Mouse (Mus musculus) myocyte (in vitro differentiated cells): Measurements from ENCODE around the gene Prom1.

Experiments used
- MAX ChIP-seq: IDR thresholded peaks from one replicate; pipeline ENCODE4 v1.6.1; 2011; ENCODE audit warnings: low read depth, mild to moderate bottlenecking, control low read depth
- MYOD1 ChIP-seq, 3 experiments: IDR thresholded peaks; one replicate each; pipeline ENCODE4 v1.6.1; 2011; ENCODE audit warnings: control low read depth in 2 of 3, low read depth in 2 of 3, mild to moderate bottlenecking in 2 of 3, moderate library complexity in 1 of 3; ENCODE audit not compliant: insufficient read length in 2 of 3, control insufficient read depth in 1 of 3
- POLR2A ChIP-seq: IDR thresholded peaks from one replicate; pipeline ENCODE4 v1.6.1; 2011; ENCODE audit warnings: low read depth, mild to moderate bottlenecking, control low read depth, moderate library complexity; ENCODE audit not compliant: insufficient read length
- POLR2AphosphoS2 ChIP-seq: IDR thresholded peaks from one replicate; pipeline ENCODE4 v1.6.1; 2011; ENCODE audit warnings: low read depth, control low read depth; ENCODE audit not compliant: insufficient read length
- USF1 ChIP-seq: IDR thresholded peaks from one replicate; pipeline ENCODE4 v1.6.1; 2011; ENCODE audit warnings: low read depth, mild to moderate bottlenecking, control low read depth, moderate library complexity

GRCm38 (mm10) chr5:44105192-44105591 lies 3.4 kb upstream of the Prom1 start:
- no peak for TF ChIP-seq POLR2A
- TF ChIP-seq MAX, result no peak
- TF ChIP-seq MYOD1 (IDR thresholded peaks at IDR 0.05; ENCODE audit: control insufficient read depth in 1 of 3, insufficient read length in 2 of 3, low read depth in 2 of 3), result no peak
- no peak for TF ChIP-seq USF1
- no peak for TF ChIP-seq POLR2AphosphoS2
